Mouse (Mus musculus): Measurements from ENCODE around the gene Lrrc8d. TPM values are rescaled to one million over a fixed set of nuclear protein-coding genes. Genes with fewer than 3 reads are reported as not detected.

Gene Lrrc8d
- polyA plus RNA-seq, 1 experiment, result 30.2 TPM

DNA sequence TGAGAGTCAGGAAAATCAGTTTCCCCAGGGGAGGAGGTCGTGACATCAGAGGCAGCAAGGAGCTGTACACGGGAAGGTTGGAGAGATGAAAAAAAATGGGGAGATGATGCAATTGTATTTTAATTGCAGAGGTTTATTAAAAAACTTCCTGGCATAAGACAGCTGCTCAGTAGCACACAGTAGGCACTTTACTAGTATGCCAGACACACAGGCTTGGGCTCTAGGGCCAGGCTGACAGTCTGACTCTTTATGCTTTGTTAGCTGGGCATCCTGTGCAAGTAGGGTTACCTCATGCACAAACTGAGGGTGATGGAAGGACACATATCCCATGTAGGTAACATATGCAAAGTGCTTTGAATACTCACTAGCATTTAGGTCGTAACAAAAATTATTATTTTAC, 171.4 kb downstream of the Lrrc8d start:
- peaks cover 3% of the 10 kb centered on the region; the same call in 1 of the 2 replicates for H3K4me1 ChIP-seq (ENCODE audit: control insufficient read depth, insufficient read depth, low read length)
- TF ChIP-seq POLR2A (IDR thresholded peaks at IDR 0.05; ENCODE audit: low read depth, low read length), result no peak
- H3K4me3 ChIP-seq (ENCODE audit: insufficient read depth, low read length), result no peak overlapping the region

DNA sequence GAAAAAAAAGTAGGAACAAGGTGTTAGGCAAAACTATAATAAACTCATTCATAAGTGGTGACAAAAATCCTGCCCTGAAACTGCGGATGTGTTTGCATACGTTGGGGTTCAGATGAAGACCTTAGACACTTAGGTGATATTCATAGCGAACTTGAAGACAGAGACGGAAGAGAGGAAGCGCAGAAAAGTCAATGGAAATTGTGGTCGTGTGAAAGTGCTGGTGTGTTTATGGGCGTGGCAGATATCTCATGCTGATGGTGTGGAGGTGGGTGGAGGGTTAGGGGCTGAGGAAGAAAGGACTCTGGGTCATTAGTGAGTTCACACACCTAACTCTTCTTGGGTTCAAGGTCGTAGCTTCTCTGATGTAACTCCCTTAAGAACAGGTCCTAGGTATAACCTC, 172.4 kb downstream of the Lrrc8d start:
- H3K27ac ChIP-seq (ENCODE audit: insufficient read depth, low read length), result no peak overlapping the region
- TF ChIP-seq CTCF (IDR thresholded peaks at IDR 0.05; ENCODE audit: borderline replicate concordance, insufficient read depth, low read length) (no peak), POLR2A (IDR thresholded peaks at IDR 0.05; ENCODE audit: low read depth, low read length) (no peak)
- H3K4me1 ChIP-seq (ENCODE audit: control insufficient read depth, insufficient read depth, low read length), result peaks cover 3% of the 10 kb centered on the region; the same call in 1 of the 2 replicates
- no peak overlapping the region for H3K4me3 ChIP-seq (ENCODE audit: insufficient read depth, low read length)

More for the DNA sequence above, 171.4 kb downstream of the Lrrc8d start:
- no peak overlapping the region for H3K27ac ChIP-seq (ENCODE audit: insufficient read depth, low read length)

DNA sequence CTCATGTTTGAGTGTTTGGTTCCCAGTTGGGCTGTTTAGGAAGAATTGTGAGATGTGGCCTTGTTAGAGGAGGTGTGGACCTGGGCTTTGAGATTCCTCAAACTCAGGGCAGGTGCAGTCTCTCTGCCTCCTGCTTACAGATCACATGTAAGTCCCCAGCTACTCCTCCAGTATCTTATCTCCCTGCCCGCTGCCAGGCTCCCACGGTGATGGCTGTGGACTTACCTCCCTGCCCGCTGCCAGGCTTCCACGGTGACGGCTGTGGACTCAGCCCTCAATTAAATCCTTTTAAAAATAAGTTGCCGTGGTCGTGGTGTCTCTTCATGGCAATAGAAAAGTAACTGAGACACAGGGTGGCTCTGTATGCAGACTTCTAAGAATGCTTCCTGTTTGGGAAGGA, 173.1 kb downstream of the Lrrc8d start:
- peaks cover 3% of the 10 kb centered on the region; the same call in 1 of the 2 replicates for H3K4me1 ChIP-seq (ENCODE audit: control insufficient read depth, insufficient read depth, low read length)
- H3K27ac ChIP-seq (ENCODE audit: insufficient read depth, low read length), result no peak overlapping the region
- no peak for TF ChIP-seq POLR2A (IDR thresholded peaks at IDR 0.05; ENCODE audit: low read depth, low read length)
- no peak for TF ChIP-seq CTCF (IDR thresholded peaks at IDR 0.05; ENCODE audit: borderline replicate concordance, insufficient read depth, low read length)
- H3K4me3 ChIP-seq (ENCODE audit: insufficient read depth, low read length), result no peak overlapping the region

DNA sequence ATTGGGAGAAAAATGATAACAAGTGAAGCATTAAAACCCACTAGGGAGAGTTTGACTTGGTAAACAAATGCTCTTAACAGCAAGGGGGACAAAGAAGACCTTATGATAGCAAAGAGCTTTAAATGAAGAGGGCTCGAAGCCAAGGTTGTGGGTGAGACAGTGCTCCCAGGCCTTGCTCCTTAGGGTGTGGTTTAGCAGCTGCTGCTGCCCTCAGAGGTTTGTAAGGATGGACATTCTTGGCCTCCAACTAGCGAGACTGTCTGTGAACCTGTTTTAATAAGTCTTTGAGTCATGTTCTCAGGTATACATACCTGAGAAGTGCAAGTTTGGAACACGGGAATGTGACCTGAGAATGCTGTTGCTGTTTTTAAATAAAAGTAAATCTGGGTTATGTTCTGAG, 174.0 kb downstream of the Lrrc8d start:
- Histone ChIP-seq H3K4me3 (ENCODE audit: insufficient read depth, low read length) (no peak overlapping the region), H3K4me1 (ENCODE audit: control insufficient read depth, insufficient read depth, low read length) (no peaks in the 10 kb centered on the region), H3K27ac (ENCODE audit: insufficient read depth, low read length) (no peak overlapping the region)
- TF ChIP-seq CTCF (IDR thresholded peaks at IDR 0.05; ENCODE audit: borderline replicate concordance, insufficient read depth, low read length) (no peak), POLR2A (IDR thresholded peaks at IDR 0.05; ENCODE audit: low read depth, low read length) (no peak)

DNA sequence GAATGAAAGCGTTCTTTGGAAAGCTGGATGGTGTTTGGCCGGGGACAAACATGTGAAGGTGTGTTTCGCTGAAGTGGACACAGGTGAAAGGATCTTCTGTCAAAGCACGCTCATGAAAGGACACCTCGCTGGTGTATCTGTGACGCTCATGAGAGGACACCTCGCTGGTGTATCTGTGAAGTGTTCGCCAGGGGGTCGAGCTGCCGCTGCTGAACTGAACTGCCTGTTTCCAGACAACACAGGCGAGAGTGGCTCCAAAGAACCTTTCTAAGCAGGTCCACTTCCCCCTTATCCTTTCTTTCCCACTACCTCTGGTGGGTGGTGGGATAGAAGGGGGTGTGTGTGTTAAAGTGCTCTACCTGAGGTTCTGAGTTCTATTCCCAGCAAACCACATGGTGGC, 174.7 kb downstream of the Lrrc8d start:
- no peaks in the 10 kb centered on the region for H3K4me1 ChIP-seq (ENCODE audit: control insufficient read depth, insufficient read depth, low read length)
- TF ChIP-seq CTCF (IDR thresholded peaks at IDR 0.05; ENCODE audit: borderline replicate concordance, insufficient read depth, low read length), result no peak
- no peak overlapping the region for H3K27ac ChIP-seq (ENCODE audit: insufficient read depth, low read length)
- H3K4me3 ChIP-seq (ENCODE audit: insufficient read depth, low read length), result no peak overlapping the region

DNA sequence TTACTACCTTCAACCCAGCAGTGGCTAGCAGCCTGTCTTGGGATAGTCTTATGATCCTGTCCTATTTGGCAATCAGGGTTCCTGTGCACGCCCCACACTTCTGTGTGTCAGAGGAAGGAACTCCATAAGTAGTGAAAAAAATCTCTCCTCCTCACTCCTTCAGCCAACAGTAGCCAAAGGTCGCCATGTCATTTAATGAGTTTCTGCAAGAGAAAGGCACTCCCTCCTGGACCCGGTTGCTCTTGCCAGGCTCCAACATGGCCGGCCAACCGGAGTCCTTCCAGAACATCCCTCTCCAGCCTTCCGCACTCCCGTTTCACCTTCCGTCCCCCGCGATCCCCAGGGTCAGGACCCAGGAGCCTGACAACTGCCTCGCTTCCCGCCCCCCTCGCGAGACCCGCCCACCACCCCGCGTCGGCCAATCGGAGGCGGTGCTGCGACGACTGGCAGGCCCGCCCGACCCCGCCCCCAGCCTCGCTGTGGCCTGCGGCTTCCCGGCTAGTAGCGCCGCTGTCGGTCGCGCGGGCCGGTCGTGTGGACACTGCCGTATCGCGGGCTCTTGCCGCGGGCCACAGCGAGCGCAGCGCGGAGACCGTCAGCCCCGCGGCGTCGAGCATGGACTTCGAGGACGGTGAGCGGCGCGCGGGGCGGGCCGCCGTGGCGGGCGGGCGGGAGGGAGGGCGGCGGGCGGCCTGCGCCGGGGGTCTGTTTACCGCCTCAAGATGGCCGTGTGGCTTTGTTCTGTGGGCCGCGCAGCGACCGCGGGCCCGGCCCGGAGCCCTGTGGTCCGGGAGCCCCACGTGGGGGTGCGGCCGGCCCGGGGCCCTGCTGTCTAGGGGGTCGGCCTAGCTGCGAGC, 176.5 kb downstream of the Lrrc8d start, which contains the start of gene Zfp326:
Gene Zfp326 (plus strand): TSS at position 498 of the 857 bp plus-strand sequence.
- Histone ChIP-seq H3K4me3 (ENCODE audit: insufficient read depth, low read length) (peak within 1 kb of the TSS; percentile 82), H3K27ac (ENCODE audit: insufficient read depth, low read length) (peak within 1 kb of the TSS; percentile 54), H3K4me1 (ENCODE audit: control insufficient read depth, insufficient read depth, low read length) (no peaks in the 10 kb centered on the region)
- TF ChIP-seq POLR2A (IDR thresholded peaks at IDR 0.05; ENCODE audit: low read depth, low read length), result peak; percentile 93
- no peak for TF ChIP-seq CTCF (IDR thresholded peaks at IDR 0.05; ENCODE audit: borderline replicate concordance, insufficient read depth, low read length)

DNA sequence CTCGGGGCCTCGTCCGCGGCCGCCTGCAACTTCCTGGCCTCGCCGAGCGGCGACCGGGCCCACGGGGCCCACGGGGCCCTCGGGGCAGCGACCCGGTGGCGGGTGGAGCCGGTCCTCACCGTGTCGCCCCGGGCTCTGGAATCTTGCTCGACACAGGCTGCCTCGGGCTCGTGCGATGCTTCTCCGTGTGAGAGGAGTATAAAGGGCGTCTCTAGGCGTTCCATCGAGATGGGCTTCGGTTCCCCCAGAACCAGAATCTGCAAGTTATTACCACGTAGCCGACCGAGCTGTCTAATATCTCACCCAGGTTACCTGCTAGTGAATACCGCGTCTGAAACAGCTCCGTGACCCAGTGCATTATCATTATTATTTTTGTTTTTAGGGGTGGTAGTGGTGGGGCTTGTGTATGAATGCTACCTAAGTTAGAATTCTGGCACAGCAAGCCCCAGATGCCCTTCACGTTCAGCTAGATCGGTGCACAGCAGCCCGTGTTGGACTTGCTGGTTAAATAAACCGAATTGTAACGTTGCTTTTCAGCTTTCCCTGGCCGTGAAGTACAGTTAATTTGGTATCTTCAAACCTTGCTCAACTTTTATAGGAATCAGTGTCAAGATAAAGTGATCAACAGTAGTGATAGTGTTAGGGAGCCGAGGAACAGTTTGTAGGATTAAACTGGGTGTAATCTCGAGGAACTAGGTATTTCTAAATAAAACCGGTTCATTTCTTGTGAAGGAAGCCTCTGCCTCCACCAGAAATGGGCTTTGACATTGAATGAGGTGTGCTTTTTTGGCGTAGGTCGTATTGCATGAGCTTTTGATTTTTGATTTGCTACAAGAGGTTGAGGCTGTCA, 177.4 kb downstream of the Lrrc8d start:
- H3K4me3 ChIP-seq (ENCODE audit: insufficient read depth, low read length), result peak overlapping the region; percentile 82
- no peaks in the 10 kb centered on the region for H3K4me1 ChIP-seq (ENCODE audit: control insufficient read depth, insufficient read depth, low read length)
- H3K27ac ChIP-seq (ENCODE audit: insufficient read depth, low read length), result peak overlapping the region; percentile 15; the same call in 1 of the 2 replicates
- TF ChIP-seq CTCF (IDR thresholded peaks at IDR 0.05; ENCODE audit: borderline replicate concordance, insufficient read depth, low read length) (no peak), POLR2A (IDR thresholded peaks at IDR 0.05; ENCODE audit: low read depth, low read length) (no peak; the same call in 1 of the 2 replicates)

Other genes with a start within 250 kb of the Lrrc8d start
- gene Lrrc8c, start 180.6 kb upstream of the Lrrc8d start, polyA plus RNA-seq (2011; ENCODE audit: insufficient read length, low read depth, missing spikeins), result 47.1 and 66.1 TPM in 2 replicates
- 32.6 and 37.7 TPM in 2 replicates for gene Zfp326, start 176.6 kb downstream of the Lrrc8d start, polyA plus RNA-seq (2011; ENCODE audit: insufficient read length, low read depth, missing spikeins)

Data from embryonic fibroblast, embryonic 13.5 days (primary cell).